Mouse (Mus musculus): ENCODE data around the gene Dpf3.

DNA sequence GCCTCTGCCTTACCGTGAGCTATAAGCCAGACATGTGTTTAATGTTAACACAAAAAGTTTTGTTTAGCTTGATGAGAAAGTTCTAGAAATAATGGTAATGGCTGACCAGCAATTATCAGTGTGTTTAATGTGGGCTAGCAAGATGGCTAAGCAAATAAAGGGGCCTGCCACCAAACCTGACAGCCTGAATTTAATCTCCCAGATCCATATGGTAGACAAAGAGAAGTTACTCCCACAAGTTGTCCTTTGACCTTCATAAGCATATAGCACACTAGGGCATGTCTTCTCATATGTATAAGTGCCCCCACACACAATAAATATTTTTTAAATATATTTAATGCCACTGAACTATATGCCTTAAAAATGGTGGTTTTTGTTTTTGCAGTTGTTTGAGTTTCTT is 8.4 kb downstream of the Dpf3 start:
- TF ChIP-seq MAX (IDR thresholded peaks at IDR 0.05; ENCODE audit: low read depth) (no peak), POLR2A (IDR thresholded peaks at IDR 0.05; ENCODE audit: insufficient read length, low read depth) (no peak), E2F4 (IDR thresholded peaks at IDR 0.05; ENCODE audit: insufficient read depth) (no peak), USF1 (IDR thresholded peaks at IDR 0.05; ENCODE audit: low read depth) (no peak), POLR2AphosphoS2 (IDR thresholded peaks at IDR 0.05; ENCODE audit: insufficient read length, low read depth) (no peak), TCF12 (IDR thresholded peaks at IDR 0.05; ENCODE audit: insufficient read depth, poor library complexity, severe bottlenecking) (no peak)
